Mouse (Mus musculus) embryonic facial prominence, embryonic 10.5 days (tissue): ENCODE data around the gene Tcaf1. TPM values are rescaled to one million over a fixed set of nuclear protein-coding genes. Genes with fewer than 3 reads are reported as not detected.

Experiments
- DNase-seq: peaks from one replicate; pipeline ENCODE4 v3.0.0-alpha.2; 2017; ENCODE audit warnings: low spot score
- H3K27ac ChIP-seq: fragments of 300-500 bp; sonication (generic); replicated peaks from 2 replicates; pipeline ENCODE4 v1.5.1; 2016; ENCODE audit warnings: mild to moderate bottlenecking
- H3K27me3 ChIP-seq: fragments of 300-500 bp; sonication (generic); replicated peaks from 2 replicates; pipeline ENCODE4 v1.6.1; 2016; ENCODE audit warnings: low read depth, mild to moderate bottlenecking; ENCODE audit not compliant: poor library complexity, severe bottlenecking
- H3K36me3 ChIP-seq: fragments of 300-500 bp; sonication (generic); replicated peaks from 2 replicates; pipeline ENCODE4 v1.6.1; 2016; ENCODE audit warnings: mild to moderate bottlenecking, moderate library complexity
- H3K4me1 ChIP-seq: fragments of 300-500 bp; sonication (generic); 2 replicates; pipeline ENCODE4 v1.6.1; 2016
- H3K4me3 ChIP-seq: fragments of 300-500 bp; sonication (generic); 2 replicates; pipeline ENCODE4 v1.5.1; 2016; ENCODE audit warnings: mild to moderate bottlenecking, moderate library complexity
- H3K9me3 ChIP-seq: fragments of 300-500 bp; sonication (generic); 2 replicates; pipeline ENCODE4 v1.6.1; 2016; ENCODE audit warnings: mild to moderate bottlenecking
- WGBS: fragments of 180-500 bp; shearing (Covaris S2); methylation state at CpG from one replicate; pipeline ENCODE4 v1.1.7; 2016; 5-methylcytosine and 5-hydroxymethylcytosine counted together
- polyA plus RNA-seq: library from polyadenylated mRNA; unstranded; fragments of >200 nt; fragmentation: Nextera tagmentation; extraction: Ambion mirVana; gene quantifications from 2 replicates; pipeline ENCODE4 v1.2.1, GENCODE M21; 2016

Tcaf1 gene
- polyA plus RNA-seq, result 93.0 and 94.1 TPM in 2 replicates

DNA sequence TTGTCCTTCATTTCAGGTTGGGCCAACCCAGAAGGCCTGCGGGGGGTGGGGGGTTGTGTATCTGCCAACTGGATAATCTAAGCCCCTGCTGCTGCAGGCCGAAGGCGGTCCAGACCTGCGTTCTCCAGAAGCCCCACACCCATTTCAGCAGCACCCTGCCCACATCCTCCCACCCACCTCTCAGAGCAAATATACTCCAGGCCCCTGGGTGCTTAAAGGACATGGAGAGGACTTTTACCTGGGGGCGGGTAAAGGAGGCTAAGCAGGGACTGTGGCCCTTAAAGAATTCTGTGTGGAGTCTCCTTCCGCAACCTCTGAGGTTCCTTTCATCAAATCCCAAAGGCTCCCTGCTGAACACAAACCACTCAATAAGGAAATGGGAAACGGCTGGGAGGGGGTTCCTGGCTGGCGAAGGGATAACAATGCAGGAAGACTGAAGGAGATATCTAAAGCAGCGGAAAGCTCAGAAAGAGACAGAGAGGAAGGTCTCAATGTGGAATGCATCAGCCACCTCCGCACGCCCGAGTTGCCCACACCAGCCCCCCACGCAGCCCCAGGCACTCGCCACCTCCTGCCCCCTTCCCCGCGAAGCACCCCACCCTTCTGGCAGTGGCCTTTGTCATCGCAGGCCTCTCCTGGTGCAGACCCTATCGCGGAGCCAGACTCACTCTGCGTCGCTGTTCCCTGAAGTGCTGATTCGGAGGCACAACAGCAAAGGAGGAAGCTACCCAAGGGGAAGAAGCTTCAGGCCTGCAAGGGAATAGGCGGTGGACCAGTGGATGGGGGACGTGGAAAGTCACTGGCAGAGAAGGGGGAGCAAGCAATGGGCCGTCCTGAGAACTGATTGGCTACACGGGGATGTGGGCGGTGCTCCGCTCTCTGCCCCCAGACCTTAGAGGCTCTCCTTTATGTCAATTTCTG is at the start of gene Tcaf1:
Gene Tcaf1 (minus strand): TSS at position 798 of the 921 bp plus-strand sequence.
- 2% methylated on average over 28 of the region's 28 CpGs for WGBS
- DNase-seq, result peak; percentile 88

DNA sequence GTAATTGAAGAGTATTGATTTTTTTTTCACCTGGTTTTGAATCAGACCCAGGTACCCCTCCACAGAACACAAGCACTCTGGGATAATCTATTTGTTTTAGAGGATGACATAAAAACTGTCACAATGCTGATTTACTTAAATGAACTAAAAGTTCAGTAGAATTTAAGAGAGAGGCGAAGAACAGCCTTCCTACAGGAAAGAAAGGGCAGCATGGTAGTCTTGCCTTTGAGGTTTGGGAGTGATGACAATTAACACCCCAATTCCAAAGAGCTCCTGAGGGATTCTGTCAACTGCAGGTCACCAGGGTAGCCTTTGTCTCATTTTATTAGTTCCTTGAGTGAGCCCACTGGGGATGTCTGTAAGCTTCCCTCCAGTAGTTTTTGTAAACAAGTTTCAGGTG is 46.2 kb upstream of the Tcaf1 start, which contains the start of gene Olfr38:
Gene Olfr38 (plus strand): TSS at position 301 of the 400 bp plus-strand sequence.
- no peaks in the 10 kb centered on the region for H3K27me3 ChIP-seq
- no peak within 1 kb of the TSS for H3K4me3 ChIP-seq
- no peaks in the 10 kb centered on the region for H3K4me1 ChIP-seq
- 77% methylated on average over 1 of the region's 1 CpGs for WGBS
- no peaks in the 10 kb centered on the region for H3K36me3 ChIP-seq
- H3K27ac ChIP-seq, result no peak within 1 kb of the TSS
- no peaks in the 10 kb centered on the region for H3K9me3 ChIP-seq
- no peak for DNase-seq

More for the DNA sequence above, at the start of gene Tcaf1:
- Histone ChIP-seq H3K27ac (peak within 1 kb of the TSS; percentile 95), H3K9me3 (no peaks in the 10 kb centered on the region), H3K27me3 (no peaks in the 10 kb centered on the region), H3K4me1 (peaks cover 7% of the 10 kb centered on the region), H3K36me3 (no peaks in the 10 kb centered on the region), H3K4me3 (peak within 1 kb of the TSS; percentile 85)

DNA sequence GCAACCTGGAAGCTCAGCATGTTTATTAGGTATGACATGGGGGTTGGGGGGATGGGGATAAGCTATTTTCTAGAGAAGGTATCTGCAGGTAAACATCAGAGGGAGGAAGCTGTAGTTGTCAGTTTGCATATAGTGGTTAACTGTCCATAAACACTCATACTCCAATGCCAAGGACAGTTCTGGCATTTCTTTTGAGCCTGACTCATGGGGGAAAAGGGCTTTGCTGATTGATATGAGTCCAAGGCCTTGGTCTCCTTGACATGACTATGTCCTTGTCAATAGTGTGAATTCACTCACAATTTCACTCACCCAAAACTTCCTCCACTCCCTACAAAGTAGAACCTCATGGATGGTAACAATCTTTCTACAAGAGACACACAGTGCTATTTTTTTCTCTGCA is 38.0 kb upstream of the Tcaf1 start:
- no peak for DNase-seq

DNA sequence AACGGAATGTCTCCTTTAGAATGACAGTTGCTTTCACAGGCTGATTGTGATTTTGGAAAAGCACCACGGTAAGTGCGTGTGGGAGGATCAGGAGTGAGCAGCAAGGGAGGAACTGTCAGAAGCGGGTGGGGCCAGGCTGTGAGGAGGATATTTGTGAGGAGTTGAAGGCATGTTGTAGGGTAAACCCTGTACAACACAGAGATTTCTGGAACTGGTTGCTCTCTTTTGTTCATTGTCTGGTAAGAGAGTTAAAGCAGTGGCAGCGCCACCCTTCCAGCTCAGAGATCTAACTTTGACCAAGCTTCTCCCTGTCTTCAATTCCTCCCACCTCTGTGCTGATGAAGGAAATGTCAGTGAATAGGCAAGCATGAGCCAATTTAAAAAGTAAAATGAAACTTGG is 32.4 kb upstream of the Tcaf1 start:
- DNase-seq, result no peak
- Histone ChIP-seq H3K9me3 (no peaks in the 10 kb centered on the region), H3K27me3 (no peaks in the 10 kb centered on the region), H3K4me3 (no peak overlapping the region), H3K27ac (no peak overlapping the region), H3K36me3 (no peaks in the 10 kb centered on the region), H3K4me1 (no peaks in the 10 kb centered on the region)
- 82% methylated on average over 5 of the region's 5 CpGs for WGBS

More for the DNA sequence above, 38.0 kb upstream of the Tcaf1 start:
- Histone ChIP-seq H3K36me3 (no peaks in the 10 kb centered on the region), H3K4me1 (no peaks in the 10 kb centered on the region), H3K9me3 (no peaks in the 10 kb centered on the region), H3K4me3 (no peak overlapping the region), H3K27me3 (no peaks in the 10 kb centered on the region), H3K27ac (no peak overlapping the region)

DNA sequence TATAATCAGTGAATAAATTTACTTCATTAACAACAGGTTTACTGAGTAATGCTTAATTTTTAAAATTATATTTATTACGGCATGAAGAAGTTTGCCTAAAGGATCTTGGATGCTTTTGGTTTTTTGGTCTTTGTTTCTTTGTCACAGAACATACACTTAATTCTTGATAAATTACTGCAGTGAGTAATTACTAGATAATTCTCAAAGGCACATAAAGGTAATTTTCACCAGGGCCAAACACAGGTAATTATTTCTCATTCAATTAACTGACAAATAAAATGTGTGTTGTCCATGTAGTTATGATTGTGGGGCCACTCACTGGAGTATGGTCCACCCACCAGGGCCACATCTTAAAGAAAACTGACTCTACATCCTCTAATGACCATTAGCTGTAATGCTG is 29.2 kb upstream of the Tcaf1 start, which contains the start of gene Olfr453:
Gene Olfr453 (plus strand): TSS at position 301 of the 400 bp plus-strand sequence.
- DNase-seq, result no peak
- WGBS, result 94% methylated on average over 1 of the region's 1 CpGs
- H3K4me3 ChIP-seq, result no peak within 1 kb of the TSS
- H3K27me3 ChIP-seq, result no peaks in the 10 kb centered on the region
- H3K27ac ChIP-seq, result no peak within 1 kb of the TSS
- no peaks in the 10 kb centered on the region for H3K36me3 ChIP-seq
- no peaks in the 10 kb centered on the region for H3K4me1 ChIP-seq
- H3K9me3 ChIP-seq, result no peaks in the 10 kb centered on the region

GRCm38 (mm10) chr6:42717973-42718372 is 8.1 kb upstream of the Tcaf1 start:
- H3K27me3 ChIP-seq, result no peaks in the 10 kb centered on the region
- H3K4me1 ChIP-seq, result no peaks in the 10 kb centered on the region
- H3K27ac ChIP-seq, result no peak overlapping the region
- no peaks in the 10 kb centered on the region for H3K36me3 ChIP-seq
- H3K4me3 ChIP-seq, result no peak overlapping the region
- H3K9me3 ChIP-seq, result no peaks in the 10 kb centered on the region
- DNase-seq, result no peak

DNA sequence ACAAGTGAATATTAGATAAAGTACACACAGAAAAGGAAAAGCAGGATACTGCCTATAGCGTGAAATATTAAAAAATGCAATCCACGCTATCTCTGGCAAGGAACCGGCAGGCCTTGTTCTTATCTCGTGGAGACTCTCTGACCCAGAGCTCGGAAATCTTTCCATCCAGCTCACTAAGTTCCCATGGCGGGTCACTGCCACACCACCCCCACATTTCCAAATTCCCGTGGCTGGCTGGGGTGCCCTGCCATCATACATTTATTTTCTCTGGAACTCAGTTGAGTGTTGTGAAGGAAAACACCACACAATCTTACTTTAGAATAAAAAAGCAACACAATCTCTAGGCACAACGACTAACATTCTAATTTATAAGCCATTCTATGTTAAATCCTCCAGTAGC is 4.8 kb upstream of the Tcaf1 start:
- DNase-seq, result no peak
- no peaks in the 10 kb centered on the region for H3K27me3 ChIP-seq
- H3K9me3 ChIP-seq, result no peaks in the 10 kb centered on the region
- H3K4me3 ChIP-seq, result no peak overlapping the region
- H3K27ac ChIP-seq, result no peak overlapping the region
- WGBS, result 79% methylated on average over 8 of the region's 8 CpGs
- no peaks in the 10 kb centered on the region for H3K36me3 ChIP-seq
- H3K4me1 ChIP-seq, result no peaks in the 10 kb centered on the region

DNA sequence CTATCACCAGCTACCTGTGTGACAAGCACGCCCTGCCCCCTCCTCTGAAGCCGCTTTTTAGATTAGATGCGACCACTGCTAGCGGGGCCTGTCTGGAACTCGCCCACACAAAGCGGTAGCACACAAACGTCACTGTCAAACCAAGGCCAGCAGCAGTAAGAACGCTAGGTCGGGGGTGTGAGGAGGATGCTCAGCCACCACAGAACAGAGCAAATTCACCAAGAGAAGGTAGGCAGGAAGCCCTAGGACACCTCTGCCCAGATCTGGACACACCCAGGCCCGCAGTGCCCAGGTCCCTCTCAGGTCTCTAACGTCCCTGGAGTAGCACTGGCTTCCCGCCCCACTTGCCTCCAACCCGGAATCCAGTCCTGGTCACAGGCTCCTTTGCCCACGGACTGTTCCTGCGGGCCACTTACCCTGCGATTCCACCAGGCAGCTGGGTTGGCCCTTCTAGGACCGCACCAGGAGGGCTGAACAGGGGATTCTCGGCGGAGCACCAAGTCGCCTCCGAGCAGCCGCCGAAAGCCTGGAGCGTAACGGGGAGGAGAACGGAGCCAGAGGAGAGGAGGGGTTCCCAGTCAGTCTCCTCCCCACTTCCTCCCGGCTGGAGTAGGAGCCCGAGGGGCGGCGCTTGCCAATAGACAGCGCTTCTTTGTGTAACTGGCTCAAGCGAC is 17.2 kb downstream of the Tcaf1 start:
- no peaks in the 10 kb centered on the region for H3K27me3 ChIP-seq
- H3K27ac ChIP-seq, result peak overlapping the region; percentile 95
- DNase-seq, result peak; percentile 90
- WGBS, result 0% methylated on average over 32 of the region's 32 CpGs
- H3K9me3 ChIP-seq, result no peaks in the 10 kb centered on the region
- peaks cover 12% of the 10 kb centered on the region for H3K4me1 ChIP-seq
- H3K36me3 ChIP-seq, result peaks cover 24% of the 10 kb centered on the region
- H3K4me3 ChIP-seq, result peak overlapping the region; percentile 82

- peaks cover 23% of the 10 kb centered on the region for H3K36me3 ChIP-seq
- no peaks in the 10 kb centered on the region for H3K9me3 ChIP-seq
- H3K27me3 ChIP-seq, result no peaks in the 10 kb centered on the region
- H3K4me1 ChIP-seq, result peaks cover 12% of the 10 kb centered on the region
- DNase-seq, result peak; percentile 88
- peak overlapping the region; percentile 82 for H3K4me3 ChIP-seq
- 0% methylated on average over 10 of the region's 10 CpGs for WGBS
- peak overlapping the region; percentile 95 for H3K27ac ChIP-seq
Observed at GRCm38 (mm10) chr6:42692154-42692516, 17.8 kb downstream of the Tcaf1 start.

- Histone ChIP-seq H3K9me3 (no peaks in the 10 kb centered on the region), H3K36me3 (peaks cover 43% of the 10 kb centered on the region), H3K4me1 (peaks cover 12% of the 10 kb centered on the region), H3K27ac (no peak overlapping the region), H3K27me3 (no peaks in the 10 kb centered on the region), H3K4me3 (no peak overlapping the region)
- DNase-seq, result no peak
Observed at GRCm38 (mm10) chr6:42689761-42690160, 20.1 kb downstream of the Tcaf1 start.

DNA sequence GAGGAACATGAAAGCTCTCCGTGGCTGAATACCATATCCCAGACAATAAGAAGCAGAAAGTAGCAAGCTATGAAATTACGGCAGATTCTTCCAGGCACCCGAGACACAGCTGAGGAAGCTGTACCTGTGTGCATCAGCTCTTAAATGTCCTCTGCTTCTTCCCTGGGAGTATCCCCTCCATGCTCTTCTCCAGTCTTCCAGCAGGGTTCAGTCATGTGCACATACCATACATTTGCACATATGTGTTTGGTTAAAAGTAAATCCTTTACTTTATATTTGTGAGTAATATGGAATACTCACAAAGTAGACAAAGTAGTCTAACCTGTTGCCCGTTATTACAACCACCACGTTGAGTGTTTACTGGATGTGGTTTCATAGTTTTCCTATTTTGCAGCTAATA is 22.0 kb downstream of the Tcaf1 start:
- no peak overlapping the region for H3K4me3 ChIP-seq
- no peak for DNase-seq
- WGBS, result 87% methylated on average over 5 of the region's 5 CpGs
- peaks cover 55% of the 10 kb centered on the region for H3K36me3 ChIP-seq
- H3K27me3 ChIP-seq, result no peaks in the 10 kb centered on the region
- H3K9me3 ChIP-seq, result no peaks in the 10 kb centered on the region
- H3K4me1 ChIP-seq, result peaks cover 12% of the 10 kb centered on the region
- H3K27ac ChIP-seq, result no peak overlapping the region

GRCm38 (mm10) chr6:42680077-42680476 is 29.8 kb downstream of the Tcaf1 start:
- H3K9me3 ChIP-seq, result no peaks in the 10 kb centered on the region
- peaks cover 81% of the 10 kb centered on the region for H3K36me3 ChIP-seq
- no peak for DNase-seq
- H3K27ac ChIP-seq, result no peak overlapping the region
- WGBS, result 89% methylated on average over 7 of the region's 7 CpGs
- no peak overlapping the region for H3K4me3 ChIP-seq
- H3K27me3 ChIP-seq, result no peaks in the 10 kb centered on the region
- no peaks in the 10 kb centered on the region for H3K4me1 ChIP-seq

DNA sequence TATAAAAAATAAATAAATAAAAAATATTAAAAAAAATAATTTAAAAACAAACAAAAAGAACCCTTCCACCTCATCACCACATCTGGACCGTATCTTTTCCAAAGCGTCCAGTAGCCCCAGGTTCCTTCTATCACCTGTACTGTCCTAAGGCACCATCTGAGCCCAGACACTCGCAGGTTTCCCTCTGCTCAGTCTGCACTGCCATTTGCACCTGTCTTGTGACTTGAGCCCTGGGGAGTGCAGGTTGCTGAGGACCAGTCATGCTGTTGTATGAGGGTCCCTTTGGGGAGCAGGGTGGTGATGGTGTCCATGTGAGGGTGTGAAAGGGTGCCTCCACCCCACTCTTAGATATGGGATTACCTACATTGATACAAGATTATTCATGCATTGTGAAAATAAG is 33.9 kb downstream of the Tcaf1 start:
- no peaks in the 10 kb centered on the region for H3K9me3 ChIP-seq
- WGBS, result 95% methylated on average over 3 of the region's 3 CpGs

More for the DNA sequence above, 33.9 kb downstream of the Tcaf1 start:
- DNase-seq, result no peak
- H3K4me3 ChIP-seq, result no peak overlapping the region
- no peaks in the 10 kb centered on the region for H3K27me3 ChIP-seq
- no peak overlapping the region for H3K27ac ChIP-seq
- peaks cover 93% of the 10 kb centered on the region for H3K36me3 ChIP-seq
- H3K4me1 ChIP-seq, result no peaks in the 10 kb centered on the region
